Mouse (Mus musculus) embryonic facial prominence, embryonic 11.5 days (tissue): ENCODE results near the gene Inpp4a. TPM values are rescaled to one million over a fixed set of nuclear protein-coding genes. Genes with fewer than 3 reads are reported as not detected.

ENCODE experiments used
- ATAC-seq: fragments of 200-750 bp; cut with Nextera tagmentation; replicated peaks from 2 replicates; pipeline ENCODE4 v1.8.0; 2017; ENCODE audit warnings: low read depth; ENCODE audit not compliant: insufficient number of reproducible peaks, low FRiP score, low TSS enrichment
- DNase-seq: peaks from one replicate; pipeline ENCODE4 v3.0.0-alpha.2; 2015; ENCODE audit warnings: low spot score
- H3K27ac ChIP-seq: fragments of 300-500 bp; sonication (generic); replicated peaks from 2 replicates; pipeline ENCODE4 v1.5.1; 2014; ENCODE audit warnings: mild to moderate bottlenecking, low read depth, low read length, control low read depth
- H3K27me3 ChIP-seq: fragments of 300-500 bp; sonication (generic); 2 replicates; pipeline ENCODE4 v1.6.1; 2014; ENCODE audit warnings: mild to moderate bottlenecking, low read length, moderate library complexity, mixed read lengths; ENCODE audit not compliant: control insufficient read depth, insufficient read depth
- H3K36me3 ChIP-seq: fragments of 300-500 bp; sonication (generic); replicated peaks from 2 replicates; pipeline ENCODE4 v1.6.1; 2014; ENCODE audit warnings: low read depth, mild to moderate bottlenecking, low read length, moderate library complexity, mixed read lengths; ENCODE audit not compliant: control insufficient read depth, insufficient read depth
- H3K4me1 ChIP-seq: fragments of 300-500 bp; sonication (generic); 2 replicates; pipeline ENCODE4 v1.6.1; 2014; ENCODE audit warnings: low read length, mixed read lengths; ENCODE audit not compliant: control insufficient read depth, insufficient read depth
- H3K4me2 ChIP-seq: fragments of 300-500 bp; sonication (generic); 2 replicates; pipeline ENCODE4 v1.6.1; 2014; ENCODE audit warnings: low read depth, mild to moderate bottlenecking, control low read depth, low read length, moderate library complexity
- H3K4me3 ChIP-seq: fragments of 300-500 bp; sonication (generic); 2 replicates; pipeline ENCODE4 v1.5.1; 2014; ENCODE audit warnings: low read depth, low read length, control low read depth
- H3K9ac ChIP-seq: fragments of 300-500 bp; sonication (generic); replicated peaks from 2 replicates; pipeline ENCODE4 v1.6.1; 2014; ENCODE audit warnings: mild to moderate bottlenecking, control low read depth, low read length
- H3K9me3 ChIP-seq: fragments of 300-500 bp; sonication (generic); replicated peaks from 2 replicates; pipeline ENCODE4 v1.6.1; 2016; ENCODE audit warnings: mild to moderate bottlenecking, low read length, inconsistent platforms, mixed read lengths; ENCODE audit not compliant: control insufficient read depth
- WGBS: fragments of 180-500 bp; shearing (Covaris S2); extraction: QIAGEN DNeasy Blood & Tissue Kit; methylation state at CpG from one replicate; pipeline ENCODE4 v1.1.7; 2014; 5-methylcytosine and 5-hydroxymethylcytosine counted together
- polyA plus RNA-seq: library from polyadenylated mRNA; unstranded; fragments of >200 nt; fragmentation: Nextera tagmentation; extraction: Ambion mirVana; gene quantifications from 2 replicates; pipeline ENCODE4 v1.2.1, GENCODE M21; 2014

Gene Inpp4a
- polyA plus RNA-seq, 1 experiment from 2014 or later = 14.3 TPM

- Histone ChIP-seq H3K36me3 (no peaks in the 10 kb centered on the region; the same call in none of the 2 replicates), H3K4me3 (peak within 1 kb of the TSS; percentile 94), H3K4me2 (peak within 1 kb of the TSS; percentile 79), H3K9ac (peak within 1 kb of the TSS; percentile 90), H3K27me3 (no peaks in the 10 kb centered on the region), H3K9me3 (no peaks in the 10 kb centered on the region), H3K4me1 (no peaks in the 10 kb centered on the region; the same call in 1 of the 2 replicates), H3K27ac (no peak within 1 kb of the TSS)
- WGBS = 3% methylated on average over 57 of the region's 57 CpGs
- peak; percentile 96 for DNase-seq
- peak; percentile 97 for ATAC-seq
These were observed 130.0 kb downstream of the Inpp4a start, which contains the start of the genes Coa5 and Unc50 for GRCm38 (mm10) chr1:37429366-37430296. Gene Coa5, minus strand, starts transcription at chr1:37430103. Gene Unc50, plus strand, starts transcription at chr1:37430139.

GRCm38 (mm10) chr1:37430297-37430840 is 130.7 kb downstream of the Inpp4a start:
- H3K9me3 ChIP-seq = no peaks in the 10 kb centered on the region
- peak overlapping the region; percentile 94 for H3K4me3 ChIP-seq
- H3K27me3 ChIP-seq = no peaks in the 10 kb centered on the region
- no peaks in the 10 kb centered on the region; the same call in 1 of the 2 replicates for H3K4me1 ChIP-seq
- peak overlapping the region; percentile 90 for H3K9ac ChIP-seq
- no peak overlapping the region for H3K27ac ChIP-seq
- DNase-seq (no peak), ATAC-seq (no peak; the same call in 1 of the 2 replicates)
- WGBS = 2% methylated on average over 40 of the region's 40 CpGs
- H3K4me2 ChIP-seq = peak overlapping the region; percentile 71
- H3K36me3 ChIP-seq = no peaks in the 10 kb centered on the region; the same call in none of the 2 replicates

GRCm38 (mm10) chr1:37436419-37436818 is 136.8 kb downstream of the Inpp4a start:
- no peaks in the 10 kb centered on the region; the same call in none of the 2 replicates for H3K36me3 ChIP-seq
- DNase-seq (no peak), ATAC-seq (no peak)
- no peak overlapping the region for H3K4me3 ChIP-seq
- H3K9me3 ChIP-seq = no peaks in the 10 kb centered on the region
- no peak overlapping the region for H3K27ac ChIP-seq
- H3K27me3 ChIP-seq = no peaks in the 10 kb centered on the region
- no peaks in the 10 kb centered on the region for H3K4me1 ChIP-seq
- no peak overlapping the region for H3K4me2 ChIP-seq
- WGBS = 91% methylated on average over 3 of the region's 3 CpGs
- H3K9ac ChIP-seq = no peak overlapping the region

GRCm38 (mm10) chr1:37442848-37443835 is 143.5 kb downstream of the Inpp4a start:
- H3K36me3 ChIP-seq = no peaks in the 10 kb centered on the region; the same call in 1 of the 2 replicates
- H3K27ac ChIP-seq = no peak overlapping the region
- H3K4me1 ChIP-seq = no peaks in the 10 kb centered on the region
- H3K9ac ChIP-seq = no peak overlapping the region
- H3K4me3 ChIP-seq = no peak overlapping the region
- no peaks in the 10 kb centered on the region for H3K9me3 ChIP-seq
- ATAC-seq (no peak), DNase-seq (no peak)
- WGBS = 92% methylated on average over 16 of the region's 16 CpGs
- no peaks in the 10 kb centered on the region for H3K27me3 ChIP-seq
- no peak overlapping the region for H3K4me2 ChIP-seq

GRCm38 (mm10) chr1:37448361-37449095 is 148.9 kb downstream of the Inpp4a start:
- Histone ChIP-seq H3K27me3 (no peaks in the 10 kb centered on the region), H3K4me2 (no peak overlapping the region), H3K4me1 (no peaks in the 10 kb centered on the region), H3K4me3 (no peak overlapping the region), H3K36me3 (no peaks in the 10 kb centered on the region), H3K27ac (no peak overlapping the region), H3K9ac (no peak overlapping the region), H3K9me3 (no peaks in the 10 kb centered on the region)
- DNase-seq (peak; percentile 56), ATAC-seq (no peak)
- 83% methylated on average over 10 of the region's 10 CpGs for WGBS

- no peaks in the 10 kb centered on the region for H3K36me3 ChIP-seq
- no peak overlapping the region for H3K27ac ChIP-seq
- DNase-seq = no peak
- no peaks in the 10 kb centered on the region for H3K9me3 ChIP-seq
- no peak overlapping the region for H3K4me3 ChIP-seq
- H3K9ac ChIP-seq = no peak overlapping the region
- no peak overlapping the region for H3K4me2 ChIP-seq
- ATAC-seq = no peak
- no peaks in the 10 kb centered on the region for H3K27me3 ChIP-seq
- no peaks in the 10 kb centered on the region for H3K4me1 ChIP-seq
- WGBS = 87% methylated on average over 8 of the region's 8 CpGs
These were observed 151.6 kb downstream of the Inpp4a start for GRCm38 (mm10) chr1:37451270-37451669.

- H3K27me3 ChIP-seq = no peaks in the 10 kb centered on the region
- no peaks in the 10 kb centered on the region for H3K36me3 ChIP-seq
- ATAC-seq (no peak), DNase-seq (no peak)
- WGBS = 81% methylated on average over 7 of the region's 7 CpGs
- no peak overlapping the region for H3K9ac ChIP-seq
- H3K4me3 ChIP-seq = no peak overlapping the region
- no peaks in the 10 kb centered on the region for H3K9me3 ChIP-seq
- H3K27ac ChIP-seq = no peak overlapping the region
- no peaks in the 10 kb centered on the region for H3K4me1 ChIP-seq
- H3K4me2 ChIP-seq = no peak overlapping the region
These were observed 157.9 kb downstream of the Inpp4a start for GRCm38 (mm10) chr1:37457546-37457945.
